27 mouse cellular contexts compared by ENCODE assay signal in the genomic region with DNA sequence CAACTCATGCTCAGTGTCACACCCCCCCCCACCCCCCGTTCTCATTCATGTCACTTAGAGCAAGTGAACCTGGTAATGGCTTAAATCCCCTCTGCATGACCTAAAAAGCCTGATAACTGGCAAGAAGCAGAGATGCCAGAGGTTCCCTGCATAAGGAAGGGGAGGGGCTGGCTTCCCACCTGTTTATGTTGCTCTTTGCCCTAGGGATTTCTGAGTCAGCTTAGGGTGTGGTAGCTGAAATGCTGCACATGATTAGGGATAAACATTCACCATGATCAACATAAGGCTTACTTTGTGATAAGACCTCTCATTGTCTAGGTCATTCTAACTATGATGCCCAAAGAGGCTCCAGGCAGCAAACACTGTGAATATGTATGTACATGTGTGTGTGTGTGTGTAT.
"Had no signal": no experiment of that assay in that cellular context is flagged by ENCODE, and none has a peak within 500 bp of the region (broad histone marks: within the 10 kb centered on the region; RNA-seq: fewer than 3 reads in every experiment).

No protein-coding gene starts in this region.

- H3K27me3 ChIP-seq: limb, embryonic 12.5 days; liver, embryonic 13.5 days had no signal

- ATAC-seq: hindbrain, embryonic 16.5 days; inflammation-experienced regulatory T-cells, adult 6 months had no signal

- H3K4me3 ChIP-seq: gastrocnemius, adult 2 months; heart, embryonic 10.5 days; heart, embryonic 12.5 days; hindbrain, embryonic 10.5 days; hindbrain, embryonic 12.5 days; kidney, embryonic 15.5 days; left cerebral cortex, adult 2 months; limb, embryonic 10.5 days; limb, embryonic 12.5 days; liver, embryonic 13.5 days had no signal

- DNase-seq: gastrocnemius, adult 2 months; gastrocnemius, postnatal 10 days; gastrocnemius, postnatal 25 days; heart, adult 18-20 months; heart, postnatal 10 days; heart, postnatal 4 days; kidney, adult 11 months; kidney, adult 2 months; kidney, adult 9 months; kidney, postnatal 14 days; kidney, postnatal 4 days; layer of hippocampus, adult 9-11 months; liver; liver, embryonic 13.5 days had no signal

- H3K4me1 ChIP-seq: heart, embryonic 10.5 days; heart, embryonic 12.5 days; kidney, embryonic 15.5 days; limb, embryonic 10.5 days; limb, embryonic 12.5 days; liver, embryonic 13.5 days had no signal

- H3K4me2 ChIP-seq: heart, embryonic 12.5 days; hindbrain, embryonic 12.5 days; hindbrain, embryonic 14.5 days; kidney, embryonic 15.5 days; limb, embryonic 12.5 days; liver, embryonic 11.5 days; liver, embryonic 13.5 days had no signal

- H3K27ac ChIP-seq: gastrocnemius, adult 2 months; heart, embryonic 10.5 days; hindbrain, embryonic 10.5 days; hindbrain, embryonic 12.5 days; hindbrain, embryonic 14.5 days; kidney, embryonic 15.5 days; kidney, postnatal 0 days; left cerebral cortex, adult 2 months; limb, embryonic 10.5 days; limb, embryonic 12.5 days; liver, embryonic 13.5 days had no signal

- H3K9me3 ChIP-seq: heart, embryonic 10.5 days; heart, embryonic 12.5 days; hindbrain, embryonic 10.5 days; hindbrain, embryonic 12.5 days; kidney, embryonic 15.5 days; limb, embryonic 10.5 days; limb, embryonic 12.5 days; liver, embryonic 13.5 days had no signal

- H3K9ac ChIP-seq: heart, embryonic 12.5 days; hindbrain, embryonic 12.5 days; hindbrain, embryonic 14.5 days; kidney, embryonic 15.5 days; limb, embryonic 12.5 days; liver, embryonic 13.5 days had no signal

- H3K36me3 ChIP-seq: heart, embryonic 10.5 days; heart, embryonic 12.5 days; hindbrain, embryonic 10.5 days; hindbrain, embryonic 12.5 days; kidney, embryonic 15.5 days; limb, embryonic 10.5 days; limb, embryonic 12.5 days; liver, embryonic 13.5 days had no signal
